16 mouse cellular contexts compared by ENCODE assay signal in genomic region chr8:117421838-117422237, GRCm38 (mm10).
DNase-seq lines count a peak whose midpoint lies in the region; ATAC-seq and TF ChIP-seq lines count a peak whose summit lies in the region.
"Had no signal": no experiment of that assay in that cellular context is flagged by ENCODE, and none has a peak within 500 bp of the region (broad histone marks: within the 10 kb centered on the region; RNA-seq: fewer than 3 reads in every experiment).

No protein-coding gene starts in this region.

- H3K36me3 ChIP-seq in hindbrain, embryonic 13.5 days: peaks cover 54% of the 10 kb centered on the region
- no peaks in the 10 kb centered on the region for H3K36me3 ChIP-seq in hindbrain, embryonic 11.5 days (ENCODE audit: control insufficient read depth, insufficient read depth, low read length)
- peaks cover 12% of the 10 kb centered on the region for H3K36me3 ChIP-seq in hindbrain, embryonic 16.5 days (ENCODE audit: control insufficient read depth, insufficient read depth, low read length)

- TF ChIP-seq CTCF in cortical plate, adult 2 months (IDR thresholded peaks at IDR 0.05; ENCODE audit: extremely low read depth, insufficient read depth, low read length): no peak

- DNase-seq in hindbrain, embryonic 11.5 days (ENCODE audit: low spot score): no peak
- peak; percentile 18 to 32 for DNase-seq in heart, adult 9 months (ENCODE audit: low spot score in 2 of 2)
- no peak for DNase-seq in B cell, adult 2 months
- no peak for DNase-seq in adipocyte (ENCODE audit: low spot score)
- DNase-seq: adrenal gland, postnatal 10 days; gastrocnemius, postnatal 25 days; lung, postnatal 4 days; thymus, adult 2 months had no signal

- no peak for ATAC-seq in hindbrain, embryonic 13.5 days (ENCODE audit: low FRiP score)
- no peak for ATAC-seq in hindbrain, embryonic 11.5 days (ENCODE audit: low FRiP score)
- no peak for ATAC-seq in hindbrain, embryonic 16.5 days
- ATAC-seq: forebrain, embryonic 14.5 days; intestine, embryonic 16.5 days had no signal

- no peaks in the 10 kb centered on the region for H3K27me3 ChIP-seq in hindbrain, embryonic 13.5 days
- no peaks in the 10 kb centered on the region for H3K27me3 ChIP-seq in hindbrain, embryonic 11.5 days (ENCODE audit: control insufficient read depth, insufficient read depth, low read length)
- H3K27me3 ChIP-seq in hindbrain, embryonic 16.5 days (replicated peaks; ENCODE audit: control insufficient read depth, insufficient read depth, low read length): no peaks in the 10 kb centered on the region
- H3K27me3 ChIP-seq: limb, embryonic 13.5 days; liver, embryonic 15.5 days; midbrain, embryonic 12.5 days had no signal

- peaks cover 18% of the 10 kb centered on the region for H3K4me1 ChIP-seq in hindbrain, embryonic 13.5 days (replicated peaks)
- no peaks in the 10 kb centered on the region for H3K4me1 ChIP-seq in hindbrain, embryonic 11.5 days (replicated peaks; ENCODE audit: control insufficient read depth, insufficient read depth, low read length)
- H3K4me1 ChIP-seq in cortical plate, adult 2 months (ENCODE audit: control insufficient read depth, insufficient read depth, low read length): peaks cover 16% of the 10 kb centered on the region
- H3K4me1 ChIP-seq in hindbrain, embryonic 16.5 days (ENCODE audit: control insufficient read depth, insufficient read depth, low read depth, low read length): peaks cover 17% of the 10 kb centered on the region; the same call in 1 of the 2 replicates
- H3K4me1 ChIP-seq: limb, embryonic 13.5 days; midbrain, embryonic 12.5 days had no signal

- H3K9me3 ChIP-seq in hindbrain, embryonic 13.5 days: no peaks in the 10 kb centered on the region
- no peaks in the 10 kb centered on the region for H3K9me3 ChIP-seq in hindbrain, embryonic 11.5 days (ENCODE audit: control insufficient read depth, low read length)
- H3K9me3 ChIP-seq in hindbrain, embryonic 16.5 days (ENCODE audit: control insufficient read depth, low read length): no peaks in the 10 kb centered on the region
- H3K9me3 ChIP-seq: limb, embryonic 13.5 days; liver, embryonic 15.5 days; midbrain, embryonic 12.5 days had no signal

- no peak overlapping the region for H3K9ac ChIP-seq in hindbrain, embryonic 13.5 days
- no peak overlapping the region for H3K9ac ChIP-seq in hindbrain, embryonic 11.5 days (ENCODE audit: low read depth, low read length)
- H3K9ac ChIP-seq in hindbrain, embryonic 16.5 days (ENCODE audit: low read depth, low read length): no peak overlapping the region
- H3K9ac ChIP-seq: limb, embryonic 13.5 days; liver, embryonic 15.5 days; midbrain, embryonic 12.5 days had no signal

- H3K4me3 ChIP-seq in hindbrain, embryonic 13.5 days: no peak overlapping the region
- no peak overlapping the region for H3K4me3 ChIP-seq in hindbrain, embryonic 11.5 days (ENCODE audit: low read depth, low read length)
- no peak overlapping the region for H3K4me3 ChIP-seq in cortical plate, adult 2 months (ENCODE audit: insufficient read depth, low read length)
- H3K4me3 ChIP-seq in hindbrain, embryonic 16.5 days (ENCODE audit: low read length): no peak overlapping the region
- H3K4me3 ChIP-seq: limb, embryonic 13.5 days; liver, embryonic 15.5 days; midbrain, embryonic 12.5 days had no signal

- no peak for TF ChIP-seq POLR2A in cortical plate, adult 2 months (IDR thresholded peaks at IDR 0.05; ENCODE audit: extremely low read depth, insufficient read depth, low read length)

- WGBS in hindbrain, embryonic 13.5 days: 87% methylated on average over 5 of the region's 5 CpGs
- 84% methylated on average over 5 of the region's 5 CpGs for WGBS in hindbrain, embryonic 11.5 days
- WGBS in hindbrain, embryonic 16.5 days: 74% methylated on average over 5 of the region's 5 CpGs

- H3K27ac ChIP-seq in hindbrain, embryonic 13.5 days: 0 out of 2 replicates have a peak overlapping the region, but pooled peaks have one; percentile 18
- no peak overlapping the region for H3K27ac ChIP-seq in hindbrain, embryonic 11.5 days (ENCODE audit: low read depth, low read length)
- H3K27ac ChIP-seq in cortical plate, adult 2 months (ENCODE audit: insufficient read depth, low read length): peak overlapping the region; percentile 10
- H3K27ac ChIP-seq in hindbrain, embryonic 16.5 days (ENCODE audit: low read depth, low read length): 0 out of 2 replicates have a peak overlapping the region, but pooled peaks have one; percentile 12
- H3K27ac ChIP-seq: limb, embryonic 13.5 days; liver, embryonic 15.5 days; midbrain, embryonic 12.5 days had no signal

- H3K4me2 ChIP-seq in hindbrain, embryonic 13.5 days: no peak overlapping the region
- H3K4me2 ChIP-seq in hindbrain, embryonic 11.5 days (replicated peaks; ENCODE audit: low read depth, low read length): no peak overlapping the region
- no peak overlapping the region for H3K4me2 ChIP-seq in hindbrain, embryonic 16.5 days (ENCODE audit: low read length)
- H3K4me2 ChIP-seq: limb, embryonic 13.5 days; liver, embryonic 15.5 days; midbrain, embryonic 12.5 days had no signal

Comparison
In these comparisons a context has a peak if more than half of its experiments do, and no peak if none do; other contexts are left out.
1. DNase-seq: peak in heart, adult 9 months (2 of 2); none in hindbrain, embryonic 11.5 days (single experiment), B cell, adult 2 months (0 of 2) and adipocyte (single experiment).